Mouse (Mus musculus): ENCODE measurements around the gene Ybx2.
"Not testable (repeated sequence)": the region's sequence is repeated elsewhere in the genome, so short reads cannot be mapped to it uniquely, and the experiment has no call there.

The Ybx2 gene

GRCm38 (mm10) chr11:69914917-69915430 lies 20.6 kb upstream of the Ybx2 start:
- no peak for DNase-seq (ENCODE audit: extremely low read depth, low read depth)

GRCm38 (mm10) chr11:69915667-69916627 lies 19.6 kb upstream of the Ybx2 start:
- peak; percentile 77 for DNase-seq (ENCODE audit: extremely low read depth, low read depth)

- DNase-seq (ENCODE audit: extremely low read depth, low read depth) = not testable (repeated sequence)
These were observed 18.8 kb upstream of the Ybx2 start for GRCm38 (mm10) chr11:69916652-69917378.

- no peak for DNase-seq (ENCODE audit: extremely low read depth, low read depth)
These were observed 18.1 kb upstream of the Ybx2 start for GRCm38 (mm10) chr11:69917379-69917948.

- DNase-seq (ENCODE audit: extremely low read depth, low read depth) = no peak
These were observed 17.5 kb upstream of the Ybx2 start for GRCm38 (mm10) chr11:69918118-69918517.

- DNase-seq (ENCODE audit: extremely low read depth, low read depth) = no peak
These were observed 16.5 kb upstream of the Ybx2 start for GRCm38 (mm10) chr11:69919053-69919452.

GRCm38 (mm10) chr11:69919661-69920265 lies 15.8 kb upstream of the Ybx2 start:
- peak; percentile 87 for DNase-seq (ENCODE audit: extremely low read depth, low read depth)

- DNase-seq (ENCODE audit: extremely low read depth, low read depth) = no peak
These were observed 15.1 kb upstream of the Ybx2 start for GRCm38 (mm10) chr11:69920266-69921031.

- peak; percentile 99 for DNase-seq (ENCODE audit: extremely low read depth, low read depth)
These were observed 14.2 kb upstream of the Ybx2 start, which contains the start of gene Eif5a for GRCm38 (mm10) chr11:69921114-69922011. Gene Eif5a, minus strand, starts transcription at chr11:69921958.

GRCm38 (mm10) chr11:69922012-69922756 lies 13.4 kb upstream of the Ybx2 start:
- no peak for DNase-seq (ENCODE audit: extremely low read depth, low read depth)

GRCm38 (mm10) chr11:69922796-69923195 lies 12.8 kb upstream of the Ybx2 start:
- no peak for DNase-seq (ENCODE audit: extremely low read depth, low read depth)

GRCm38 (mm10) chr11:69927501-69927900 lies 8.1 kb upstream of the Ybx2 start:
- DNase-seq (ENCODE audit: extremely low read depth, low read depth) = no peak

- DNase-seq (ENCODE audit: extremely low read depth, low read depth) = no peak
These were observed 5.9 kb upstream of the Ybx2 start for GRCm38 (mm10) chr11:69929712-69930111.

- not testable (repeated sequence) for DNase-seq (ENCODE audit: extremely low read depth, low read depth)
These were observed 5.4 kb upstream of the Ybx2 start for GRCm38 (mm10) chr11:69930176-69930575.

- peak; percentile 98 for DNase-seq (ENCODE audit: extremely low read depth, low read depth)
These were observed 4.5 kb upstream of the Ybx2 start for GRCm38 (mm10) chr11:69930967-69931537.

GRCm38 (mm10) chr11:69931769-69932168 lies 3.8 kb upstream of the Ybx2 start:
- DNase-seq (ENCODE audit: extremely low read depth, low read depth) = no peak

- DNase-seq (ENCODE audit: extremely low read depth, low read depth) = no peak
These were observed 3.3 kb upstream of the Ybx2 start for GRCm38 (mm10) chr11:69932254-69932653.

- no peak for DNase-seq (ENCODE audit: extremely low read depth, low read depth)
These were observed 2.5 kb upstream of the Ybx2 start for GRCm38 (mm10) chr11:69933066-69933465.

Measured in MEL-GATA-1-ER (cell line).